Mouse (Mus musculus) urinary bladder, adult 18-20 months (tissue): ENCODE measurements at regions not wholly inside any gene's neighbourhood (a gene's known extent, or its start where the extent isn't known, plus 50 kb on each side); places are given as distances from the start of the nearest gene placed in this dataset.

Experiments used
- DNase-seq, 2 experiments: peaks; one replicate each; pipeline ENCODE4 v3.0.0; 2022; ENCODE audit warnings: low spot score in 2 of 2, mixed read lengths in 2 of 2

- no peak for DNase-seq
Measured at GRCm38 (mm10) chr8:127979180-127980030, 379.0 kb upstream of the Nrp1 start.

- no peak for DNase-seq
Measured at GRCm38 (mm10) chr8:127982165-127982564, 376.2 kb upstream of the Nrp1 start.

- no peak for DNase-seq
Measured at GRCm38 (mm10) chr8:127985616-127986015, 372.8 kb upstream of the Nrp1 start.

- DNase-seq, result no peak
Measured at GRCm38 (mm10) chr8:127988887-127989286, 369.5 kb upstream of the Nrp1 start.

GRCm38 (mm10) chr8:127994898-127995297, 363.5 kb upstream of the Nrp1 start:
- no peak for DNase-seq

- no peak for DNase-seq
Measured at GRCm38 (mm10) chr8:127995490-127995889, 362.9 kb upstream of the Nrp1 start.

- DNase-seq, result no peak
Measured at GRCm38 (mm10) chr8:128002386-128002785, 356.0 kb upstream of the Nrp1 start.

- no peak for DNase-seq
Measured at GRCm38 (mm10) chr8:128002806-128003205, 355.6 kb upstream of the Nrp1 start.

GRCm38 (mm10) chr8:128003385-128003784, 355.0 kb upstream of the Nrp1 start:
- no peak for DNase-seq

- no peak for DNase-seq
Measured at GRCm38 (mm10) chr8:128003881-128004286, 354.5 kb upstream of the Nrp1 start.

- no peak for DNase-seq
Measured at GRCm38 (mm10) chr8:128009393-128010010, 348.9 kb upstream of the Nrp1 start.

GRCm38 (mm10) chr8:128017171-128017570, 341.2 kb upstream of the Nrp1 start:
- no peak for DNase-seq

GRCm38 (mm10) chr8:128023661-128024060, 334.7 kb upstream of the Nrp1 start:
- DNase-seq, result no peak

- no peak for DNase-seq
Measured at GRCm38 (mm10) chr8:128024774-128025222, 333.6 kb upstream of the Nrp1 start.

GRCm38 (mm10) chr8:128025251-128025856, 333.1 kb upstream of the Nrp1 start:
- DNase-seq, result peak; percentile 3 to 26

GRCm38 (mm10) chr8:128026981-128027380, 331.4 kb upstream of the Nrp1 start:
- DNase-seq, result no peak

GRCm38 (mm10) chr8:128030335-128031280, 327.8 kb upstream of the Nrp1 start:
- no peak for DNase-seq

GRCm38 (mm10) chr8:128034127-128034526, 324.3 kb upstream of the Nrp1 start:
- DNase-seq, result no peak

- no peak for DNase-seq
Measured at GRCm38 (mm10) chr8:128035672-128036071, 322.7 kb upstream of the Nrp1 start.

- DNase-seq, result no peak
Measured at GRCm38 (mm10) chr8:128039341-128040064, 318.9 kb upstream of the Nrp1 start.

- DNase-seq, result no peak
Measured at GRCm38 (mm10) chr8:128042877-128043276, 315.5 kb upstream of the Nrp1 start.
